Mouse (Mus musculus): ENCODE measurements around the gene Inmt. TPM values are rescaled to one million over a fixed set of nuclear protein-coding genes. Genes with fewer than 3 reads are reported as not detected.

Inmt gene
- total RNA-seq (2021), result 10 to 100 TPM; 19.9 to 72.0 TPM
- 9.7 and 19.2 TPM in 2 replicates for polyA plus RNA-seq (2012; rRNA removed)
- long read RNA-seq, partial matches to known transcripts, result 0 of 4 reads
- long read RNA-seq, other reads (novel, unspliced or antisense), result 0 of 4 reads

GRCm38 (mm10) chr6:55174741-55175181, at the start of gene Inmt:
TSS of gene Inmt (minus strand) at chr6:55175043.
- intact Hi-C loops (cut with DNase I), result no loop called here
- no peaks in the 10 kb centered on the region for H3K36me3 ChIP-seq (ENCODE audit: control insufficient read depth, insufficient read depth, low read length)
- no peaks in the 10 kb centered on the region for H3K79me2 ChIP-seq (replicated peaks; ENCODE audit: control insufficient read depth, insufficient read depth, low read length)
- WGBS, result 92% methylated on average over 1 of the region's 1 CpGs
- no peak for TF ChIP-seq EP300 (IDR thresholded peaks at IDR 0.05; ENCODE audit: insufficient read depth, low read depth, low read length)
- TF ChIP-seq POLR2A (IDR thresholded peaks at IDR 0.05; ENCODE audit: insufficient read depth, low read depth, low read length), result peak; percentile 60; the same call in 1 of the 2 replicates
- H3K27me3 ChIP-seq (ENCODE audit: control insufficient read depth, insufficient read depth, low read length), result no peaks in the 10 kb centered on the region
- no peak within 1 kb of the TSS for H3K9ac ChIP-seq (ENCODE audit: low read depth, low read length)
- H3K27ac ChIP-seq, result no peak within 1 kb of the TSS
- no peak for DNase-seq
- H3K4me1 ChIP-seq (ENCODE audit: control insufficient read depth, insufficient read depth, low read length), result peaks cover 7% of the 10 kb centered on the region
- no peak within 1 kb of the TSS for H3K4me3 ChIP-seq

GRCm38 (mm10) chr6:55223986-55224385, 49.1 kb upstream of the Inmt start:
- WGBS, result 79% methylated on average over 8 of the region's 8 CpGs
- TF ChIP-seq POLR2A (IDR thresholded peaks at IDR 0.05; ENCODE audit: insufficient read depth, low read depth, low read length) (no peak), EP300 (IDR thresholded peaks at IDR 0.05; ENCODE audit: insufficient read depth, low read depth, low read length) (no peak), CTCF (IDR thresholded peaks at IDR 0.05) (no peak)

GRCm38 (mm10) chr6:55218232-55218631, 43.4 kb upstream of the Inmt start:
- Histone ChIP-seq H3K4me1 (ENCODE audit: control insufficient read depth, insufficient read depth, low read length) (no peaks in the 10 kb centered on the region), H3K27ac (no peak overlapping the region), H3K9ac (ENCODE audit: low read depth, low read length) (no peak overlapping the region), H3K36me3 (ENCODE audit: control insufficient read depth, insufficient read depth, low read length) (no peaks in the 10 kb centered on the region), H3K27me3 (ENCODE audit: control insufficient read depth, insufficient read depth, low read length) (no peaks in the 10 kb centered on the region), H3K4me3 (no peak overlapping the region), H3K79me2 (replicated peaks; ENCODE audit: control insufficient read depth, insufficient read depth, low read length) (no peaks in the 10 kb centered on the region)
- intact Hi-C loops (cut with DNase I), result no loop called here
- 76% methylated on average over 9 of the region's 9 CpGs for WGBS
- DNase-seq, result no peak
- TF ChIP-seq EP300 (IDR thresholded peaks at IDR 0.05; ENCODE audit: insufficient read depth, low read depth, low read length) (no peak), CTCF (IDR thresholded peaks at IDR 0.05) (no peak), POLR2A (IDR thresholded peaks at IDR 0.05; ENCODE audit: insufficient read depth, low read depth, low read length) (no peak)

More at GRCm38 (mm10) chr6:55223986-55224385, 49.1 kb upstream of the Inmt start:
- H3K36me3 ChIP-seq (ENCODE audit: control insufficient read depth, insufficient read depth, low read length), result no peaks in the 10 kb centered on the region
- intact Hi-C loops (cut with DNase I), result no loop called here
- no peaks in the 10 kb centered on the region for H3K4me1 ChIP-seq (ENCODE audit: control insufficient read depth, insufficient read depth, low read length)
- H3K27me3 ChIP-seq (ENCODE audit: control insufficient read depth, insufficient read depth, low read length), result no peaks in the 10 kb centered on the region
- H3K4me3 ChIP-seq, result no peak overlapping the region
- peak in 1 of 2 experiments; percentile 42 for DNase-seq
- H3K79me2 ChIP-seq (replicated peaks; ENCODE audit: control insufficient read depth, insufficient read depth, low read length), result no peaks in the 10 kb centered on the region
- no peak overlapping the region for H3K27ac ChIP-seq
- H3K9ac ChIP-seq (ENCODE audit: low read depth, low read length), result no peak overlapping the region

- Histone ChIP-seq H3K27ac (peak overlapping the region; percentile 15), H3K79me2 (replicated peaks; ENCODE audit: control insufficient read depth, insufficient read depth, low read length) (no peaks in the 10 kb centered on the region), H3K4me1 (ENCODE audit: control insufficient read depth, insufficient read depth, low read length) (peaks cover 4% of the 10 kb centered on the region), H3K27me3 (ENCODE audit: control insufficient read depth, insufficient read depth, low read length) (no peaks in the 10 kb centered on the region), H3K36me3 (ENCODE audit: control insufficient read depth, insufficient read depth, low read length) (no peaks in the 10 kb centered on the region), H3K9ac (ENCODE audit: low read depth, low read length) (no peak overlapping the region), H3K4me3 (no peak overlapping the region)
- peak; percentile 38 to 61 for DNase-seq
- WGBS, result 53% methylated on average over 3 of the region's 3 CpGs
- TF ChIP-seq EP300 (IDR thresholded peaks at IDR 0.05; ENCODE audit: insufficient read depth, low read depth, low read length) (no peak), POLR2A (IDR thresholded peaks at IDR 0.05; ENCODE audit: insufficient read depth, low read depth, low read length) (no peak), CTCF (IDR thresholded peaks at IDR 0.05) (no peak)
- intact Hi-C loops (cut with DNase I), result no loop called here
Observed at GRCm38 (mm10) chr6:55214541-55214940, 39.7 kb upstream of the Inmt start.

GRCm38 (mm10) chr6:55210423-55211365, 35.9 kb upstream of the Inmt start:
- intact Hi-C loops (cut with DNase I), result no loop called here
- no peaks in the 10 kb centered on the region for H3K27me3 ChIP-seq (ENCODE audit: control insufficient read depth, insufficient read depth, low read length)
- H3K36me3 ChIP-seq (ENCODE audit: control insufficient read depth, insufficient read depth, low read length), result no peaks in the 10 kb centered on the region
- peak overlapping the region; percentile 48 for H3K27ac ChIP-seq
- peak in 1 of 2 experiments; percentile 51 for DNase-seq
- 57% methylated on average over 15 of the region's 15 CpGs for WGBS
- no peak overlapping the region for H3K4me3 ChIP-seq
- TF ChIP-seq EP300 (IDR thresholded peaks at IDR 0.05; ENCODE audit: insufficient read depth, low read depth, low read length) (no peak), POLR2A (IDR thresholded peaks at IDR 0.05; ENCODE audit: insufficient read depth, low read depth, low read length) (no peak), CTCF (IDR thresholded peaks at IDR 0.05) (no peak)
- H3K79me2 ChIP-seq (replicated peaks; ENCODE audit: control insufficient read depth, insufficient read depth, low read length), result no peaks in the 10 kb centered on the region
- peaks cover 4% of the 10 kb centered on the region for H3K4me1 ChIP-seq (ENCODE audit: control insufficient read depth, insufficient read depth, low read length)
- H3K9ac ChIP-seq (ENCODE audit: low read depth, low read length), result no peak overlapping the region

GRCm38 (mm10) chr6:55207786-55208185, 32.9 kb upstream of the Inmt start:
- no peaks in the 10 kb centered on the region for H3K79me2 ChIP-seq (replicated peaks; ENCODE audit: control insufficient read depth, insufficient read depth, low read length)
- no peak for TF ChIP-seq POLR2A (IDR thresholded peaks at IDR 0.05; ENCODE audit: insufficient read depth, low read depth, low read length)
- TF ChIP-seq EP300 (IDR thresholded peaks at IDR 0.05; ENCODE audit: insufficient read depth, low read depth, low read length), result no peak
- no peak for TF ChIP-seq CTCF (IDR thresholded peaks at IDR 0.05)
- no peak for DNase-seq
- WGBS, result 65% methylated on average over 8 of the region's 8 CpGs
- H3K27ac ChIP-seq, result no peak overlapping the region
- H3K4me1 ChIP-seq (ENCODE audit: control insufficient read depth, insufficient read depth, low read length), result peaks cover 5% of the 10 kb centered on the region
- H3K9ac ChIP-seq (ENCODE audit: low read depth, low read length), result no peak overlapping the region
- intact Hi-C loops (cut with DNase I), result no loop called here
- no peak overlapping the region for H3K4me3 ChIP-seq
- no peaks in the 10 kb centered on the region for H3K27me3 ChIP-seq (ENCODE audit: control insufficient read depth, insufficient read depth, low read length)
- no peaks in the 10 kb centered on the region for H3K36me3 ChIP-seq (ENCODE audit: control insufficient read depth, insufficient read depth, low read length)
